Mouse (Mus musculus) neural tube, embryonic 12.5 days (tissue): ENCODE data around the gene Plagl2. TPM values are rescaled to one million over a fixed set of nuclear protein-coding genes. Genes with fewer than 3 reads are reported as not detected.

ENCODE experiments used
- polyA plus RNA-seq: library from polyadenylated mRNA; unstranded; fragments of >200 nt; fragmentation: Nextera tagmentation; extraction: Ambion mirVana; gene quantifications from 2 replicates; pipeline ENCODE4 v1.2.1, GENCODE M21; 2016

The Plagl2 gene
- polyA plus RNA-seq, 1 experiment from 2014 or later, result 16.6 TPM

Other genes with a start within 250 kb of the Plagl2 start
- gene Pdrg1, start 226.0 kb downstream of the Plagl2 start, polyA plus RNA-seq, result 159 and 182 TPM in 2 replicates
- 2.6 and 2.9 TPM in 2 replicates for gene Xkr7, start 209.6 kb downstream of the Plagl2 start, polyA plus RNA-seq
- 2.5 and 3.3 TPM in 2 replicates for gene Ccm2l, start 175.5 kb downstream of the Plagl2 start, polyA plus RNA-seq
- 2.5 and 2.6 TPM in 2 replicates for gene Hck, start 133.0 kb downstream of the Plagl2 start, polyA plus RNA-seq
- gene Tm9sf4, start 80.1 kb downstream of the Plagl2 start, polyA plus RNA-seq, result 77.9 and 83.1 TPM in 2 replicates
- 11.0 and 12.5 TPM in 2 replicates for gene Tspyl3, start 16.0 kb downstream of the Plagl2 start, polyA plus RNA-seq
- gene Pofut1, start 107 bp upstream of the Plagl2 start, polyA plus RNA-seq, result 4.9 and 5.7 TPM in 2 replicates
- gene Kif3b, start 50.0 kb upstream of the Plagl2 start, polyA plus RNA-seq, result 12.6 and 14.4 TPM in 2 replicates
- gene Asxl1, start 104.4 kb upstream of the Plagl2 start, polyA plus RNA-seq, result 21.1 and 21.8 TPM in 2 replicates